Mouse (Mus musculus) bone marrow macrophage, adult 2 months (primary cell): ENCODE results near the gene Ttc7.

Source experiments
- CTCF ChIP-seq: IDR thresholded peaks from 2 replicates; pipeline ENCODE4 v1.5.1; 2012; ENCODE audit warnings: low read depth, mild to moderate bottlenecking, low read length, moderate library complexity
- POLR2A ChIP-seq: IDR thresholded peaks from 2 replicates; pipeline ENCODE4 v1.6.1; 2012; ENCODE audit warnings: mild to moderate bottlenecking, low read depth, low read length, borderline replicate concordance

DNA sequence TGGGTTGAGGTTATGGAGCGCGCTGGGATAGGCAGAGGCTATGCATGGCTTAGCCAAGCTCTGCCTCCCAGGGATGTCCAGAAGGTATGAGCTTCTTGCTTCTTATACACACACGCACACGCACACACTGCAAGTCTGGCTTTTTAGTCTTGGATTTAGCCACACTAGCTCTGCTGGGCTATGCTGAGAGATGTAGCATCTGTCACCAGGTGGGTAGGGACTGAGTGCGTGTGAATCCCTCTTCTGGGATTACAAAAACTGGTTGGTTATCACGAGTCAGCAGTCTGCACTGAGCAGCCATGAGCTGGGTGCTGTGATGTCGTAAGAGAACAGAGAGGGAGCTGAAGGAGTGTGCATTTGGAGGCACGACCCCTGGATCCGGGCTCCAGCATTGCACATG lies 40.5 kb downstream of the Ttc7 start:
- TF ChIP-seq CTCF (no peak), POLR2A (no peak)
